Mouse (Mus musculus): ENCODE data around the gene Mmp7. TPM values are rescaled to one million over a fixed set of nuclear protein-coding genes. Genes with fewer than 3 reads are reported as not detected.

Mmp7 gene
- total and polyA plus RNA-seq, 2 experiments from 2014 or later: not detected

DNA sequence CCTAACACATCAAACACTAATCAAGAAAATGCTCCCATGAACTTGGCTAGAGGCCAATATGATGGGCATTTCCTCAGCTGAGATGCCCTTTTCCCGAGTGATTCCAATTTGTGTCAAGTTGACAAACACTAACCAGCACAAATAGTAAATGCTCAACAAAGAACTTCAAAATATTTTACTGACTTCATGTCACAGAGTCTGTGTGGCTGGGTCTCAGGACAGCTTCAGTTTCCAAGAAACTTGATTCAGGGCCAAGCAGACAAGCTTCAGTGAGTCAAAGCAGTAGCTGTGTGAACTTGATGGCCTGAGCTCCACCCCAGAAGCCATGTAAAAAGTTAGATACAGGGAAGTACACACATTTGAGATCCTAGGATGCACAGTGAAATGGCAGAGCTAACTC lies 52.3 kb downstream of the Mmp7 start:
- H3K27me3 ChIP-seq (ENCODE audit: control insufficient read depth, insufficient read depth, low read length): no peaks in the 10 kb centered on the region
- H3K9ac ChIP-seq (replicated peaks; ENCODE audit: low read depth, low read length): no peak overlapping the region
- no peak for TF ChIP-seq EP300 (IDR thresholded peaks at IDR 0.05; ENCODE audit: low read depth)
- no peak for TF ChIP-seq CTCF (IDR thresholded peaks at IDR 0.05; ENCODE audit: low read depth)
- H3K36me3 ChIP-seq (replicated peaks; ENCODE audit: control insufficient read depth, insufficient read depth, low read length): no peaks in the 10 kb centered on the region
- DNase-seq (ENCODE audit: low spot score) (no peak), ATAC-seq (ENCODE audit: insufficient read depth, low read depth) (no peak)
- no peaks in the 10 kb centered on the region for H3K4me1 ChIP-seq (ENCODE audit: control insufficient read depth, insufficient read depth)
- no peaks in the 10 kb centered on the region for H3K9me3 ChIP-seq (replicated peaks; ENCODE audit: control insufficient read depth, low read length)
- no peak overlapping the region for H3K4me2 ChIP-seq (ENCODE audit: low read depth, low read length)
- no peak overlapping the region for H3K27ac ChIP-seq (ENCODE audit: low read depth)
- WGBS: 48% methylated on average over 1 of the region's 1 CpGs
- H3K4me3 ChIP-seq (ENCODE audit: low read depth, low read length): no peak overlapping the region

DNA sequence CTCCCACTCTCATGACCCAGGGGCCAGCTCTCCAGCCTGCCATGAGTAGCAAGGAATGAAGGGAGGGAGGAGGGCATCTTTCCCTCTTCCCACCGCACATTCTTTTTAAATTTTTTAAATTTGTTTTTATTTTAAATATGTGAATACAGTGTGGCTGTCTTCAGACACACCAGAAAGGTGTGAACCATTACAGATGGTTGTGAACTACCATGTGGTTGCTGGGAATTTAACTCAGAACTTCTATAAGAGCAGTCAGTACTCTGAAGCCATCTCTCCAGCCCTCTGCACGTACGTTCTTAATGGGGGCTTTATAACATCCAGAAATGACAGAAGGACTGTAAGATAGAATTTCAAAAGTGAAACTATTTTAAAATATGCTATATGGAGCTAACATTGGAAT lies 57.0 kb downstream of the Mmp7 start:
- TF ChIP-seq CTCF (IDR thresholded peaks at IDR 0.05; ENCODE audit: low read depth) (no peak), EP300 (IDR thresholded peaks at IDR 0.05; ENCODE audit: low read depth) (no peak)
- Histone ChIP-seq H3K4me2 (ENCODE audit: low read depth, low read length) (no peak overlapping the region), H3K9me3 (replicated peaks; ENCODE audit: control insufficient read depth, low read length) (no peaks in the 10 kb centered on the region), H3K4me1 (ENCODE audit: control insufficient read depth, insufficient read depth) (no peaks in the 10 kb centered on the region), H3K36me3 (replicated peaks; ENCODE audit: control insufficient read depth, insufficient read depth, low read length) (no peaks in the 10 kb centered on the region), H3K27ac (ENCODE audit: low read depth) (no peak overlapping the region), H3K4me3 (ENCODE audit: low read depth, low read length) (no peak overlapping the region), H3K27me3 (ENCODE audit: control insufficient read depth, insufficient read depth, low read length) (no peaks in the 10 kb centered on the region), H3K9ac (replicated peaks; ENCODE audit: low read depth, low read length) (no peak overlapping the region)
- 86% methylated on average over 3 of the region's 3 CpGs for WGBS
- DNase-seq (ENCODE audit: low spot score) (no peak), ATAC-seq (ENCODE audit: insufficient read depth, low read depth) (no peak)

Other genes with a start within 250 kb of the Mmp7 start
- gene Mmp3, start 246.3 kb upstream of the Mmp7 start, total RNA-seq (2014; rRNA removed; ENCODE audit: low replicate concordance): not detected in 2 replicates
- 0.05 TPM in 1 of 2 replicates, not detected in the other for gene Mmp3, start 246.3 kb upstream of the Mmp7 start, polyA plus RNA-seq (2015; fragmentation: Nextera tagmentation; extraction: Ambion mirVana)
- not detected in 2 replicates for gene Mmp10, start 189.7 kb upstream of the Mmp7 start, total RNA-seq (2014; rRNA removed; ENCODE audit: low replicate concordance)
- gene Mmp10, start 189.7 kb upstream of the Mmp7 start, polyA plus RNA-seq (2015; fragmentation: Nextera tagmentation; extraction: Ambion mirVana): not detected in 2 replicates
- gene Mmp8, start 133.6 kb upstream of the Mmp7 start, total RNA-seq (2014; rRNA removed; ENCODE audit: low replicate concordance): 1.0 and 1.9 TPM in 2 replicates
- 0.29 and 0.34 TPM in 2 replicates for gene Mmp8, start 133.6 kb upstream of the Mmp7 start, polyA plus RNA-seq (2015; fragmentation: Nextera tagmentation; extraction: Ambion mirVana)
- not detected in 2 replicates for gene Mmp27, start 120.7 kb upstream of the Mmp7 start, total RNA-seq (2014; rRNA removed; ENCODE audit: low replicate concordance)
- gene Mmp27, start 120.7 kb upstream of the Mmp7 start, polyA plus RNA-seq (2015; fragmentation: Nextera tagmentation; extraction: Ambion mirVana): not detected in 2 replicates
- not detected in 2 replicates for gene Mmp20, start 63.9 kb upstream of the Mmp7 start, total RNA-seq (2014; rRNA removed; ENCODE audit: low replicate concordance)
- gene Mmp20, start 63.9 kb upstream of the Mmp7 start, polyA plus RNA-seq (2015; fragmentation: Nextera tagmentation; extraction: Ambion mirVana): not detected in 2 replicates
- gene Tmem123, start 72.0 kb downstream of the Mmp7 start, total RNA-seq (2014; rRNA removed; ENCODE audit: low replicate concordance): 81.0 and 81.9 TPM in 2 replicates
- gene Tmem123, start 72.0 kb downstream of the Mmp7 start, polyA plus RNA-seq (2015; fragmentation: Nextera tagmentation; extraction: Ambion mirVana): 60.2 and 62.4 TPM in 2 replicates
- 26.8 and 32.8 TPM in 2 replicates for gene Birc2, start 145.0 kb downstream of the Mmp7 start, total RNA-seq (2014; rRNA removed; ENCODE audit: low replicate concordance)
- gene Birc2, start 145.0 kb downstream of the Mmp7 start, polyA plus RNA-seq (2015; fragmentation: Nextera tagmentation; extraction: Ambion mirVana): 21.3 and 23.0 TPM in 2 replicates
- gene Birc3, start 181.1 kb downstream of the Mmp7 start, total RNA-seq (2014; rRNA removed; ENCODE audit: low replicate concordance): 7.1 and 7.2 TPM in 2 replicates
- gene Birc3, start 181.1 kb downstream of the Mmp7 start, polyA plus RNA-seq (2015; fragmentation: Nextera tagmentation; extraction: Ambion mirVana): 3.9 and 4.4 TPM in 2 replicates